Mouse (Mus musculus): ENCODE results near the gene Gm3159.
"Not testable (repeated sequence)": the region's sequence is repeated elsewhere in the genome, so short reads cannot be mapped to it uniquely, and the experiment has no call there.

- TF ChIP-seq POLR2A (IDR thresholded peaks at IDR 0.05; ENCODE audit: control insufficient read depth, extremely low read depth, insufficient read depth, low read length, poor library complexity); CTCF (IDR thresholded peaks at IDR 0.05; ENCODE audit: borderline replicate concordance, control insufficient read depth, extremely low read depth, insufficient read depth, low read length, poor library complexity): not testable (repeated sequence)
Observed at GRCm38 (mm10) chr14:4377871-4378270, 19.5 kb upstream of the Gm3159 start.
